Mouse (Mus musculus) limb, embryonic 10.5 days (tissue): ENCODE results near the gene R3hdm2. TPM values are rescaled to one million over a fixed set of nuclear protein-coding genes. Genes with fewer than 3 reads are reported as not detected.

Experiments
- DNase-seq: peaks from one replicate; pipeline ENCODE4 v3.0.0-alpha.2; 2017; ENCODE audit warnings: low spot score
- H3K27ac ChIP-seq: fragments of 300-500 bp; sonication (generic); 2 replicates; pipeline ENCODE4 v1.5.1; 2016; ENCODE audit warnings: mild to moderate bottlenecking
- H3K27me3 ChIP-seq: fragments of 300-500 bp; sonication (generic); 2 replicates; pipeline ENCODE4 v1.6.1; 2016; ENCODE audit warnings: low read depth, mild to moderate bottlenecking; ENCODE audit not compliant: poor library complexity, severe bottlenecking
- H3K36me3 ChIP-seq: fragments of 300-500 bp; sonication (generic); 2 replicates; pipeline ENCODE4 v1.6.1; 2016; ENCODE audit warnings: mild to moderate bottlenecking, moderate library complexity
- H3K4me1 ChIP-seq: fragments of 300-500 bp; sonication (generic); 2 replicates; pipeline ENCODE4 v1.6.1; 2016
- H3K4me3 ChIP-seq: fragments of 300-500 bp; sonication (generic); 2 replicates; pipeline ENCODE4 v1.5.1; 2016; ENCODE audit warnings: mild to moderate bottlenecking, moderate library complexity
- H3K9me3 ChIP-seq: fragments of 300-500 bp; sonication (generic); replicated peaks from 2 replicates; pipeline ENCODE4 v1.6.1; 2016; ENCODE audit warnings: mild to moderate bottlenecking
- WGBS: fragments of 180-500 bp; shearing (Covaris S2); methylation state at CpG from one replicate; pipeline ENCODE4 v1.1.7; 2016; 5-methylcytosine and 5-hydroxymethylcytosine counted together
- polyA plus RNA-seq: library from polyadenylated mRNA; unstranded; fragments of >200 nt; fragmentation: Nextera tagmentation; extraction: Ambion mirVana; gene quantifications from 2 replicates; pipeline ENCODE4 v1.2.1, GENCODE M21; 2016

The R3hdm2 gene
- polyA plus RNA-seq, 1 experiment from 2014 or later, result 39.5 TPM

- WGBS, result 1% methylated on average over 7 of the region's 7 CpGs
- Histone ChIP-seq H3K27me3 (peaks cover 92% of the 10 kb centered on the region), H3K4me3 (peak overlapping the region; percentile 57), H3K27ac (peak overlapping the region; percentile 79), H3K4me1 (peaks cover 97% of the 10 kb centered on the region), H3K9me3 (no peaks in the 10 kb centered on the region), H3K36me3 (peaks cover 6% of the 10 kb centered on the region; the same call in 1 of the 2 replicates)
- no peak for DNase-seq
Measured at GRCm38 (mm10) chr10:127512307-127512666, 132.2 kb downstream of the R3hdm2 start.

- Histone ChIP-seq H3K4me1 (peaks cover 98% of the 10 kb centered on the region), H3K9me3 (no peaks in the 10 kb centered on the region), H3K27me3 (peaks cover 92% of the 10 kb centered on the region), H3K4me3 (peak overlapping the region; percentile 57), H3K36me3 (peaks cover 11% of the 10 kb centered on the region), H3K27ac (peak overlapping the region; percentile 79)
- peak; percentile 99 for DNase-seq
- under 1% methylated on average over 27 of the region's 27 CpGs for WGBS
Measured at GRCm38 (mm10) chr10:127512813-127513212, 132.7 kb downstream of the R3hdm2 start.

GRCm38 (mm10) chr10:127513501-127514091, 133.5 kb downstream of the R3hdm2 start:
- H3K36me3 ChIP-seq, result peaks cover 18% of the 10 kb centered on the region
- peak overlapping the region; percentile 57 for H3K4me3 ChIP-seq
- WGBS, result under 1% methylated on average over 16 of the region's 16 CpGs
- H3K27me3 ChIP-seq, result peaks cover 92% of the 10 kb centered on the region
- no peaks in the 10 kb centered on the region for H3K9me3 ChIP-seq
- H3K4me1 ChIP-seq, result peaks cover 96% of the 10 kb centered on the region
- H3K27ac ChIP-seq, result peak overlapping the region; percentile 79
- peak; percentile 72 for DNase-seq

GRCm38 (mm10) chr10:127514111-127514698, 134.1 kb downstream of the R3hdm2 start:
- peaks cover 24% of the 10 kb centered on the region for H3K36me3 ChIP-seq
- H3K27me3 ChIP-seq, result peaks cover 96% of the 10 kb centered on the region
- H3K4me1 ChIP-seq, result peaks cover 93% of the 10 kb centered on the region
- peak overlapping the region; percentile 79; the same call in 1 of the 2 replicates for H3K27ac ChIP-seq
- H3K9me3 ChIP-seq, result no peaks in the 10 kb centered on the region
- peak overlapping the region; percentile 57 for H3K4me3 ChIP-seq
- WGBS, result 7% methylated on average over 13 of the region's 13 CpGs
- no peak for DNase-seq

GRCm38 (mm10) chr10:127514764-127515163, 134.6 kb downstream of the R3hdm2 start, which contains the start of gene Ndufa4l2:
TSS of gene Ndufa4l2 (plus strand) at chr10:127514967.
- Histone ChIP-seq H3K27me3 (peaks cover 92% of the 10 kb centered on the region), H3K27ac (peak within 1 kb of the TSS; percentile 79), H3K4me1 (peaks cover 91% of the 10 kb centered on the region), H3K36me3 (peaks cover 30% of the 10 kb centered on the region), H3K4me3 (peak within 1 kb of the TSS; percentile 57), H3K9me3 (no peaks in the 10 kb centered on the region)
- WGBS, result 9% methylated on average over 6 of the region's 6 CpGs
- no peak for DNase-seq

- Histone ChIP-seq H3K9me3 (no peaks in the 10 kb centered on the region), H3K27me3 (peaks cover 86% of the 10 kb centered on the region), H3K4me3 (peak overlapping the region; percentile 41; the same call in 1 of the 2 replicates), H3K36me3 (peaks cover 37% of the 10 kb centered on the region), H3K27ac (peak overlapping the region; percentile 71; the same call in 1 of the 2 replicates), H3K4me1 (peaks cover 91% of the 10 kb centered on the region)
- DNase-seq, result no peak
- 23% methylated on average over 9 of the region's 9 CpGs for WGBS
Measured at GRCm38 (mm10) chr10:127515271-127515982, 135.3 kb downstream of the R3hdm2 start.

- Histone ChIP-seq H3K4me3 (peak overlapping the region; percentile 41), H3K36me3 (peaks cover 41% of the 10 kb centered on the region), H3K27me3 (peaks cover 80% of the 10 kb centered on the region), H3K9me3 (no peaks in the 10 kb centered on the region), H3K4me1 (peaks cover 91% of the 10 kb centered on the region), H3K27ac (peak overlapping the region; percentile 71)
- 13% methylated on average over 8 of the region's 8 CpGs for WGBS
- DNase-seq, result no peak
Measured at GRCm38 (mm10) chr10:127515983-127516459, 135.9 kb downstream of the R3hdm2 start.

GRCm38 (mm10) chr10:127516576-127517260, 136.6 kb downstream of the R3hdm2 start:
- 7% methylated on average over 30 of the region's 30 CpGs for WGBS
- Histone ChIP-seq H3K4me3 (peak overlapping the region; percentile 41), H3K9me3 (no peaks in the 10 kb centered on the region)

GRCm38 (mm10) chr10:127517941-127518340, 137.8 kb downstream of the R3hdm2 start:
- H3K4me3 ChIP-seq, result no peak overlapping the region
- peaks cover 82% of the 10 kb centered on the region for H3K4me1 ChIP-seq
- 91% methylated on average over 22 of the region's 22 CpGs for WGBS
- no peaks in the 10 kb centered on the region for H3K9me3 ChIP-seq
- DNase-seq, result no peak
- no peak overlapping the region for H3K27ac ChIP-seq
- H3K36me3 ChIP-seq, result peaks cover 41% of the 10 kb centered on the region
- H3K27me3 ChIP-seq, result peaks cover 64% of the 10 kb centered on the region

More at GRCm38 (mm10) chr10:127516576-127517260, 136.6 kb downstream of the R3hdm2 start:
- DNase-seq, result peak; percentile 69
- H3K27ac ChIP-seq, result peak overlapping the region; percentile 71
- H3K4me1 ChIP-seq, result peaks cover 91% of the 10 kb centered on the region
- H3K27me3 ChIP-seq, result peaks cover 73% of the 10 kb centered on the region
- H3K36me3 ChIP-seq, result peaks cover 41% of the 10 kb centered on the region

GRCm38 (mm10) chr10:127519041-127519701, 139.0 kb downstream of the R3hdm2 start:
- DNase-seq, result no peak
- Histone ChIP-seq H3K27me3 (peaks cover 63% of the 10 kb centered on the region), H3K36me3 (peaks cover 41% of the 10 kb centered on the region), H3K9me3 (no peaks in the 10 kb centered on the region), H3K4me3 (no peak overlapping the region), H3K4me1 (peaks cover 77% of the 10 kb centered on the region), H3K27ac (no peak overlapping the region)
- 90% methylated on average over 26 of the region's 26 CpGs for WGBS

GRCm38 (mm10) chr10:127519903-127520713, 140.0 kb downstream of the R3hdm2 start:
- Histone ChIP-seq H3K27me3 (peaks cover 63% of the 10 kb centered on the region), H3K9me3 (no peaks in the 10 kb centered on the region), H3K4me3 (peak overlapping the region; percentile 69; the same call in 1 of the 2 replicates), H3K4me1 (peaks cover 77% of the 10 kb centered on the region), H3K27ac (peak overlapping the region; percentile 12; the same call in 1 of the 2 replicates), H3K36me3 (peaks cover 41% of the 10 kb centered on the region)
- DNase-seq, result no peak
- WGBS, result 94% methylated on average over 37 of the region's 37 CpGs
